ENCODE assay signal across 21 mouse cellular contexts in genomic region chr2:60613857-60614228, GRCm38 (mm10).
DNase-seq lines count a peak whose midpoint lies in the region; ATAC-seq and TF ChIP-seq lines count a peak whose summit lies in the region.
"Had no signal": no experiment of that assay in that cellular context is flagged by ENCODE, and none has a peak within 500 bp of the region (broad histone marks: within the 10 kb centered on the region; RNA-seq: fewer than 3 reads in every experiment).

No protein-coding gene starts in this region.

- ATAC-seq in intestine, embryonic 16.5 days, result peak; percentile 16; the same call in 1 of the 2 replicates
- no peak for ATAC-seq in intestine, postnatal 0 days
- ATAC-seq in forebrain, embryonic 12.5 days (ENCODE audit: low FRiP score), result no peak
- no peak for ATAC-seq in forebrain, embryonic 16.5 days
- ATAC-seq: hindbrain, embryonic 16.5 days; inflammation-experienced regulatory T-cells, adult 6 months had no signal

- no peak overlapping the region for H3K9ac ChIP-seq in intestine, embryonic 16.5 days (ENCODE audit: low read depth, low read length)
- no peak overlapping the region for H3K9ac ChIP-seq in intestine, postnatal 0 days (ENCODE audit: low read depth, low read length)
- H3K9ac ChIP-seq in forebrain, embryonic 12.5 days, result no peak overlapping the region
- no peak overlapping the region for H3K9ac ChIP-seq in forebrain, embryonic 16.5 days (replicated peaks; ENCODE audit: low read depth, low read length)
- H3K9ac ChIP-seq: embryonic facial prominence, embryonic 13.5 days; hindbrain, embryonic 12.5 days had no signal

- H3K4me1 ChIP-seq in intestine, embryonic 16.5 days (ENCODE audit: control insufficient read depth, insufficient read depth, low read length), result 0 out of 2 replicates have a peak, but pooled peaks cover 4% of the 10 kb centered on the region
- H3K4me1 ChIP-seq in intestine, postnatal 0 days (replicated peaks; ENCODE audit: control insufficient read depth, insufficient read depth, low read length), result no peaks in the 10 kb centered on the region
- H3K4me1 ChIP-seq in forebrain, embryonic 12.5 days, result peaks cover 19% of the 10 kb centered on the region
- H3K4me1 ChIP-seq in forebrain, embryonic 16.5 days (replicated peaks; ENCODE audit: control insufficient read depth, insufficient read depth, low read length), result peaks cover 9% of the 10 kb centered on the region

- DNase-seq in brain, adult 2 months (ENCODE audit: low read depth, low spot score), result peak; percentile 39
- DNase-seq in thymus, adult 18-20 months, result no peak
- no peak for DNase-seq in cerebellum, postnatal 36 days
- DNase-seq: adrenal gland, adult 2 months; adrenal gland, postnatal 36 days; cerebellum, adult 11 months; cerebellum, adult 9-10 months; cerebellum, postnatal 25 days; heart, adult 2 months; heart, postnatal 4 days; kidney, adult 18-20 months had no signal

- H3K9me3 ChIP-seq in intestine, embryonic 16.5 days (ENCODE audit: control insufficient read depth, low read length), result no peaks in the 10 kb centered on the region
- no peaks in the 10 kb centered on the region for H3K9me3 ChIP-seq in intestine, postnatal 0 days (ENCODE audit: control insufficient read depth)
- H3K9me3 ChIP-seq in forebrain, embryonic 12.5 days, result no peaks in the 10 kb centered on the region
- no peaks in the 10 kb centered on the region for H3K9me3 ChIP-seq in forebrain, embryonic 16.5 days (ENCODE audit: control insufficient read depth, low read length)
- H3K9me3 ChIP-seq: embryonic facial prominence, embryonic 13.5 days; hindbrain, embryonic 12.5 days had no signal

- H3K27me3 ChIP-seq in intestine, embryonic 16.5 days (replicated peaks; ENCODE audit: control insufficient read depth, insufficient read depth, low read length), result no peaks in the 10 kb centered on the region
- no peaks in the 10 kb centered on the region for H3K27me3 ChIP-seq in intestine, postnatal 0 days (replicated peaks; ENCODE audit: control insufficient read depth, insufficient read depth, low read length)
- H3K27me3 ChIP-seq in forebrain, embryonic 12.5 days, result peaks cover 4% of the 10 kb centered on the region; the same call in 1 of the 2 replicates
- H3K27me3 ChIP-seq in forebrain, embryonic 16.5 days (replicated peaks; ENCODE audit: control insufficient read depth, insufficient read depth, low read length), result no peaks in the 10 kb centered on the region
- H3K27me3 ChIP-seq: CH12.LX; embryonic facial prominence, embryonic 13.5 days; hindbrain, embryonic 12.5 days had no signal

- H3K27ac ChIP-seq in intestine, embryonic 16.5 days (ENCODE audit: low read length), result no peak overlapping the region
- H3K27ac ChIP-seq in intestine, postnatal 0 days (ENCODE audit: low read depth, low read length), result no peak overlapping the region
- H3K27ac ChIP-seq in forebrain, embryonic 12.5 days, result no peak overlapping the region
- no peak overlapping the region for H3K27ac ChIP-seq in forebrain, embryonic 16.5 days (ENCODE audit: low read length)
- H3K27ac ChIP-seq: embryonic facial prominence, embryonic 13.5 days; heart, adult 2 months; hindbrain, embryonic 12.5 days had no signal

- no peaks in the 10 kb centered on the region for H3K36me3 ChIP-seq in intestine, embryonic 16.5 days (ENCODE audit: control insufficient read depth, insufficient read depth, low read length)
- peaks cover 24% of the 10 kb centered on the region for H3K36me3 ChIP-seq in intestine, postnatal 0 days (ENCODE audit: control insufficient read depth, insufficient read depth)
- H3K36me3 ChIP-seq in forebrain, embryonic 12.5 days (replicated peaks), result no peaks in the 10 kb centered on the region
- no peaks in the 10 kb centered on the region for H3K36me3 ChIP-seq in forebrain, embryonic 16.5 days (ENCODE audit: control insufficient read depth, insufficient read depth)
- H3K36me3 ChIP-seq: embryonic facial prominence, embryonic 13.5 days; hindbrain, embryonic 12.5 days had no signal

- WGBS in intestine, embryonic 16.5 days, result 71% methylated on average over 3 of the region's 3 CpGs
- WGBS in intestine, postnatal 0 days, result 48% methylated on average over 3 of the region's 3 CpGs
- 60% methylated on average over 3 of the region's 3 CpGs for WGBS in forebrain, embryonic 12.5 days
- 38% methylated on average over 3 of the region's 3 CpGs for WGBS in forebrain, embryonic 16.5 days

- TF ChIP-seq CTCF in intestine, postnatal 0 days (IDR thresholded peaks at IDR 0.05; ENCODE audit: low read depth), result no peak

- no peak overlapping the region for H3K4me3 ChIP-seq in intestine, embryonic 16.5 days (ENCODE audit: low read length)
- H3K4me3 ChIP-seq in intestine, postnatal 0 days (ENCODE audit: low read depth, low read length), result no peak overlapping the region
- H3K4me3 ChIP-seq in forebrain, embryonic 12.5 days (replicated peaks), result no peak overlapping the region
- no peak overlapping the region for H3K4me3 ChIP-seq in forebrain, embryonic 16.5 days (replicated peaks; ENCODE audit: low read length)
- H3K4me3 ChIP-seq: embryonic facial prominence, embryonic 13.5 days; heart, adult 2 months; hindbrain, embryonic 12.5 days had no signal

- no peak overlapping the region for H3K4me2 ChIP-seq in intestine, embryonic 16.5 days (ENCODE audit: low read depth, low read length)
- no peak overlapping the region for H3K4me2 ChIP-seq in intestine, postnatal 0 days (replicated peaks; ENCODE audit: low read depth)
- H3K4me2 ChIP-seq in forebrain, embryonic 12.5 days, result peak overlapping the region; percentile 32
- peak overlapping the region; percentile 30 for H3K4me2 ChIP-seq in forebrain, embryonic 16.5 days (ENCODE audit: low read length)
- H3K4me2 ChIP-seq: embryonic facial prominence, embryonic 13.5 days; heart, embryonic 11.5 days; hindbrain, embryonic 12.5 days had no signal

Comparison
In these comparisons a context has a peak if more than half of its experiments do, and no peak if none do; other contexts are left out.
1. H3K4me2 ChIP-seq: peak in forebrain, embryonic 12.5 days (single experiment) and forebrain, embryonic 16.5 days (single experiment); none in intestine, embryonic 16.5 days (single experiment) and intestine, postnatal 0 days (single experiment).